Mouse (Mus musculus): Measurements from ENCODE around the gene Upk1a.

Gene Upk1a

DNA sequence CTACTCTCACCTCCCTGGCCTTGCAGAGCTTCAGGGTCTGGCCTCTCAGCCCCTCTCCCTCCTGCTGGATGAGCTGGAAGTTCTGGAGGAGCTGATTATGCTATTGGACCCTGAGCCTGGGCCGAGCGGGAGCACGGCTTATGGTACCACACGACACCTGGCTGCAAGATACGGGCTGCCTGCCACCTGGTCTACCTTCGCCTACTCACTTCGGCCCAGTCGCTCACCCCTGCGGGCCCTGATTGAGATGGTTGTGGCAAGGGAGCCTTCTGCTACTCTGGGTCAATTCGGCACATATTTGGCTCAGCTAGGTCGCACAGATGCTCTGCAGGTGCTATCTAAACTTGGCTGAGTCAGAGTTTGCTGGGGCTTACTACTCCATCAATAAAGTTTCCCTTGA, 45.1 kb downstream of the Upk1a start:
- no peak for DNase-seq

DNA sequence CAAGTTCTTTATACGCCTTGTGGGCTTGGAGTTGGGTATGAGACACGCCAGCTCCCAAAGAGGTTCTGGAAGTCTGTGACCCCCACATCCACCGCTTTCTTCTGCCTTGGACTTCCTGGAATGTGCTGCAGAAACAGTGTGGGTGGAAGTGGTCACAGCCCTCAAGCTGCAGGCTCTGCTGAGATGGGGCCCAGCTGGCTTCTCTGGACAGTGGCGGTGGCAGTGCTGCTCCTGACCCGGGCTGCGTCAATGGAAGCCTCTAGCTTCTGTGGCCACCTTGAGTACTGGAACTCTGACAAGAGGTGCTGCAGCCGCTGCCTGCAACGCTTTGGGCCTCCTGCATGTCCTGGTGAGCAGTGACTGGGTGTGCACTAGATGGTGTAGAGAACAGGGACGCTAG, 46.6 kb downstream of the Upk1a start:
- DNase-seq = no peak

DNA sequence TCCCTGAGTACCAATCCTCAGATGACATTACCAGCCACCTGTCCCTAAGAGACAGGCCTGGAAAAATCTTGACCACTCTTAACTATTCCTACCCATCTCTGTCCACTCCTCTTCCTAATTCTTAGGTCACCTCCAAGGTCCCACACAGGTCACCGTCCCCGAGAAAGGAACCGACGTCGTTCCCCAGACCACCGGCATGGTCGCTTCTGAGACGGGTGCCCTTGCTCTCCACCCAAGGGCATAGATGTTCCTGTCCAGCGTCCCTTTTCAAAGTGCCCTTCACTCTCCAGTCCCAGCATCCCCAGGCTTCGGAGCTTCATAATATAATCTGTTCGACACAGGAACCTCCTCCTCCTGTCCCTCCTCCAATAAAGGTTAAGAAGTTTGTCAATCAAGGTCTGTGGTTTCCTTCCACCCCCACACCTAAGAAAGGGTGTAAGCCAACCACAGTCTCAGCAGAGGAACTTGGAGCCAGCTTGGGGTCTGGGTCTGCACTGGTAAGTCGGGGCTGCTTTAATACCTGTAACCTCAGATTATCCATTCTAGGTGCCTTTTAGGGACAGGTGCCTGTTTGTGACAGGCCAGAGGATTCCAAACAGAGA, 47.6 kb downstream of the Upk1a start, which contains the start of gene Igflr1:
TSS of gene Igflr1 (plus strand) at position 458 of the 602 bp plus-strand sequence.
- DNase-seq = no peak

GRCm38 (mm10) chr7:30563906-30564280, 48.8 kb downstream of the Upk1a start:
- no peak for DNase-seq

DNA sequence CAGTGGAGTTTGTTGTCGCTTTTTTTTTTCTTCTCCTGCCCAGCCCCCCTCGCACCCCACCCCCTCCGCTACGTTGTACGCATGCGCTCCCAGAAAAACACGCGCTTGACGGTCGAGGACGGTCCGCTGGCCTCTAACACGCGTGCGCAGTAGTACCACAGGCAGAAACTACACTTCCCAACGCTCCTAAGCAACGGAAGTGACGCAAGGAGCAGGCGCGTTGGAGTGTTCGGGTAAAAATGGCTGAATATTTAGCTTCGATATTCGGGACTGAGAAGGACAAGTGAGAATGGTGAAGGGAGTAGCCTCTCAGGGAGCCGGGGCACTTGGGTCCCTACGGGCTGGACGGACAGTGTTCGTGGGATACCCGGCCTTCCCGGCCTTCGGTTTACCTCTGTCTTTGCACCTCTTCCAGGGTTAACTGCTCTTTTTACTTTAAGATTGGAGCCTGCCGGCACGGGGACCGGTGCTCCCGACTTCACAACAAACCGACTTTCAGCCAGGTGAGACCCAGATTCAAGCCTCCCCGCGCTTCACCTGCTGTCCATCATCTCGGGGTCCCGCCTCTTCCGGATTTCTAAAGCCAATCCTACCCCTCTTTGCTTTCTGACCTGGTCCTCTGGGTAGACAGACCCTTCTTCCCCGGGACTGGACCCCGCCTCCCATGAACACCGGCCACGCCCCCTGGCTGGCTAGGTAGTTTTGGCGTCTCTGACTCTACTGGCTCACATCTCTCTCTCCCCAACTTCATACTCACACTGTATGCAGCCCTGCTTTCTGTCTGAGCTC, 49.3 kb downstream of the Upk1a start, which contains the start of the genes U2af1l4, Gm49396 and Psenen:
TSS of gene U2af1l4 (plus strand) at position 185 of the 789 bp plus-strand sequence.
TSS of gene Gm49396 (plus strand) at position 228 of the 789 bp plus-strand sequence.
TSS of gene Psenen (minus strand) at position 511 of the 789 bp plus-strand sequence.
- DNase-seq = peak; percentile 98

GRCm38 (mm10) chr7:30562526-30563116, 50.0 kb downstream of the Upk1a start:
- no peak for DNase-seq

GRCm38 (mm10) chr7:30560296-30560695, 52.4 kb downstream of the Upk1a start:
- no peak for DNase-seq

GRCm38 (mm10) chr7:30559443-30559954, 53.1 kb downstream of the Upk1a start, which contains the start of gene Lin37:
TSS of gene Lin37 (minus strand) at chr7:30559838.
- DNase-seq = peak; percentile 99

DNA sequence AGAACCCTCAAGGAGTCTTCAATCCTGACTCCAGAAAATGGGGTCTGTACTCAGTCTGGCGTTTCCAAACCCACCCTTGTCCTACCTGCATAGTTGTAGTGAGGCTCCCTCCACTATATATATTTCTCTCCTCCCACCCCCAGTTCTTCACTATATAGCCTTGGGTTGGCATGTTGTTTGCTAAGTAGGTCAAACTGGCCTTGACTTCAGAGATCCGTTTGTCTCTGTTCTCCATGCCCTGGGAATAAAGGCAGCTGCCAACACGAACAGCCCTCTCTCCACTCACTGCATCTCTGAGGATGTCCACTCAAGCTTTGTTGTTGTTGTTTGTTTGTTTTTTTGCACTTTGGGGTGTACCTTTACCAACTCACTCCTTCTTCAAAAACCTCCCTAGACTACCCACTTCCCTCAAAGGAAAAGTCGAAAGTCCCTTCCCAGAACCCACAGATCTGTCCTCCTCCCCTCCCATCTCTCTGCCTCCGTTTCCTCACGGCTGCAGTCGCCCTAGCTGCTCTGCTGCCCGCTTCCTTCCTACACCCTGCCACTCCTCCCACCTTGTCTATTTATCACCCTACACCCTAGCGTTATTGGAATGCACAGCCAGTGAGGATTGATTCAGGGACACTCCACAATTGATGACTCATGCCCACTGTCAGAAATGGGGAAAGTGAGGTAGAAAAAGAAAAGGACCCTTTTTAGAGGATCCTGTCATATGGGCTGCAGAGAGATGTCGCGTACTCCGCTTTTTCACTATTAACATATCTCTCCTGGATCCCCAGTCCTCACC, 53.8 kb downstream of the Upk1a start:
- no peak for DNase-seq

- no peak for DNase-seq
These were observed 54.6 kb downstream of the Upk1a start for GRCm38 (mm10) chr7:30557901-30558514.

DNA sequence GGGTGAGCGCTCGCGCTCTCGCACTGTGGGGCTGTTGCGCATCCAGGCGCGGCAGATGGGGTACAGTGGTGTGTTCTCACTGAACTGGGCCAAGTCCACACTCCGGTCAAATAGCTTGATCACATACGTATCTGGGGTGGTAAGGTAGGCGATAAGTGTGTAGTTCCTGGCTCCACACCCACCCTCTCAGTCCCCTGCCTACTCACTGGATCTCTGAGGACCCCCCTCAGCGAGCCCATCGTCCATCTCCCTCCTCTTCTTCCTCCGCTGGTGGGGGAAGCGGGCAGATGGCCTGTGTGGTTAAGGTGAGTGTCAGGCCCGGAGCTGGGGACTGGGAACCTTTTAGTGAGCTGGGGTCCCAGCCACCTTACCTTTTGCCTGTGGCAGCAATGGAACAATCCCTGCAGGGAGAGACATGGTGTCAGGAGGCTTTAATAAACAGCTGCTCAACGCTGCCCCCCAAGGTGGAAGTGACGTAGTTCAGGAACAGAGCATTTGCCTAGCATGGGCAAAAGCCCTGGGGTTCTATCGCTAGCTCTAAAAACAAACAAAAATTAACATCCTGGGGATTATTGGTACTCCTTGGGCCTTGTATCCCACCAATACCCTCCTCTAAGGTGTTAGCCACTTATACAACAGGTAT, 55.6 kb downstream of the Upk1a start:
- DNase-seq = no peak

DNA sequence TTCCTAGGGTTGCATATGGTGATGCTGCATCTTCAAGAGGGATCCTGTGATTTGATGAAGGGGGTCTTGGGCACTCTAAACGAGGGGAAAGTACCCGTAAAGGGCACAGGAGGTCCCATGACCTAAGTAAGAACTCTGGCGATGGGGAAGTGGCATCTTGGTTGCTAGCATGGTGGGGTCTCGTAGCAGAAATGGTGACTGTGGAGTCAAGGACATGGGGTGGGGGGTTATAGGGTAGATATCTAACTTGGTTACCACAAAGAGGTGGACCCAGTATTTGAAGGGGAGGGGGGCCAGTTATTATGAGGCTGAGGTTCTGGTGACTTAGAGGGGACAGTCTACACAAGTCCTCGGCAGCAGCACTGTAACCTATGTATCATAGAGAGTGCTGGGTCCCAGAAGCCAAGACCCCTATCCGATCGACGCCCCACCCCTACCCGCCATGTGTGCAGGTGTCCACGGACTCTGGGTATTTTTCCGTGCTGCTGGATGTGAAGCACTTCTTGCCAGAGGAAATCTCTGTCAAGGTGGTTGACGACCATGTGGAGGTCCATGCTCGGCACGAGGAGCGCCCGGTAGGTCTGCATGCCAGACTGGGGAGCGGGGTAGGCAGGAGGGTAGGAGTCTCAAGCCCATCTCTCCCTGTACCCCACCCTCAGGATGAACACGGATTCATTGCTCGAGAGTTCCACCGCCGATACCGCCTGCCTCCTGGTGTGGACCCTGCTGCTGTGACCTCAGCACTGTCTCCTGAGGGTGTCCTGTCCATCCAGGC, 58.6 kb downstream of the Upk1a start:
- DNase-seq = no peak
